Comparison of ENCODE assay signal across 15 mouse cellular contexts in genomic region chr4:88159256-88159655, GRCm38 (mm10).
"Had no signal": no experiment of that assay in that cellular context is flagged by ENCODE, and none has a peak within 500 bp of the region (broad histone marks: within the 10 kb centered on the region; RNA-seq: fewer than 3 reads in every experiment).

No protein-coding gene starts in this region.

- H3K4me2 ChIP-seq: limb, embryonic 13.5 days; neural tube, embryonic 15.5 days; stomach, embryonic 15.5 days had no signal

- H3K9me3 ChIP-seq: limb, embryonic 13.5 days; midbrain, embryonic 10.5 days; neural tube, embryonic 15.5 days; stomach, embryonic 15.5 days had no signal

- H3K4me1 ChIP-seq: stomach, embryonic 15.5 days had no signal

- H3K36me3 ChIP-seq: limb, embryonic 13.5 days; midbrain, embryonic 10.5 days; neural tube, embryonic 15.5 days; stomach, embryonic 15.5 days had no signal

- DNase-seq: kidney, adult 8-10 months; kidney, postnatal 36 days; left cerebral cortex, postnatal 4 days; lung, adult 2 months; midbrain, embryonic 14.5 days; retina, postnatal 1 day; right cerebral cortex, postnatal 14 days; thymus, adult 2 months; thymus, postnatal 25 days had no signal

- H3K27me3 ChIP-seq: limb, embryonic 13.5 days; neural tube, embryonic 15.5 days; stomach, embryonic 15.5 days had no signal

- H3K9ac ChIP-seq: limb, embryonic 13.5 days; liver, embryonic 14.5 days; neural tube, embryonic 15.5 days; stomach, embryonic 15.5 days had no signal

- H3K27ac ChIP-seq: limb, embryonic 13.5 days; liver, embryonic 14.5 days; midbrain, embryonic 10.5 days; neural tube, embryonic 15.5 days; stomach, embryonic 15.5 days had no signal

- H3K4me3 ChIP-seq: limb, embryonic 13.5 days; midbrain, embryonic 10.5 days; myocyte; neural tube, embryonic 15.5 days; stomach, embryonic 15.5 days had no signal
